Mouse (Mus musculus) common myeloid progenitor, adult 5-6 weeks (primary cell): ENCODE measurements around the gene Sf3b6. TPM values are rescaled to one million over a fixed set of nuclear protein-coding genes. Genes with fewer than 3 reads are reported as not detected.

ENCODE experiments used
- total RNA-seq: library from RNA; stranded (forward); fragments of 200-1000, 187-1606 nt; gene quantifications from 2 replicates; pipeline ENCODE4 v1.2.3, GENCODE M21; 2017

Sf3b6 gene
- total RNA-seq, 1 experiment from 2014 or later = 174 TPM

Other genes starting within 250 kb of the Sf3b6 start
- 135 and 164 TPM in 2 replicates for gene Itsn2, start 224.9 kb upstream of the Sf3b6 start, total RNA-seq
- gene Gm3625, start 224.6 kb upstream of the Sf3b6 start, total RNA-seq = not detected in 2 replicates
- gene Fam228a, start 79.1 kb upstream of the Sf3b6 start, total RNA-seq = 0.59 and 0.63 TPM in 2 replicates
- 1.2 and 7.0 TPM in 2 replicates for gene Pfn4, start 48.5 kb upstream of the Sf3b6 start, total RNA-seq
- 2.7 and 10.2 TPM in 2 replicates for gene Fam228b, start 48.3 kb upstream of the Sf3b6 start, total RNA-seq
- gene Fkbp1b, start 24.0 kb downstream of the Sf3b6 start, total RNA-seq = 2.8 and 8.4 TPM in 2 replicates
- 6.9 TPM in 2 replicates for gene Wdcp, start 25.8 kb downstream of the Sf3b6 start, total RNA-seq
- gene Mfsd2b, start 56.8 kb downstream of the Sf3b6 start, total RNA-seq = 65.2 and 78.7 TPM in 2 replicates
- 45.1 and 78.5 TPM in 2 replicates for gene Ubxn2a, start 90.2 kb downstream of the Sf3b6 start, total RNA-seq
- gene Atad2b, start 99.8 kb downstream of the Sf3b6 start, total RNA-seq = 51.2 and 53.5 TPM in 2 replicates